Mouse (Mus musculus) bone marrow macrophage, adult 2 months (primary cell): Measurements from ENCODE around the gene Hes2.

Experiments
- CTCF ChIP-seq: IDR thresholded peaks from 2 replicates; pipeline ENCODE4 v1.5.1; 2012; ENCODE audit warnings: low read depth, mild to moderate bottlenecking, low read length, moderate library complexity
- POLR2A ChIP-seq: IDR thresholded peaks from 2 replicates; pipeline ENCODE4 v1.6.1; 2012; ENCODE audit warnings: mild to moderate bottlenecking, low read depth, low read length, borderline replicate concordance

DNA sequence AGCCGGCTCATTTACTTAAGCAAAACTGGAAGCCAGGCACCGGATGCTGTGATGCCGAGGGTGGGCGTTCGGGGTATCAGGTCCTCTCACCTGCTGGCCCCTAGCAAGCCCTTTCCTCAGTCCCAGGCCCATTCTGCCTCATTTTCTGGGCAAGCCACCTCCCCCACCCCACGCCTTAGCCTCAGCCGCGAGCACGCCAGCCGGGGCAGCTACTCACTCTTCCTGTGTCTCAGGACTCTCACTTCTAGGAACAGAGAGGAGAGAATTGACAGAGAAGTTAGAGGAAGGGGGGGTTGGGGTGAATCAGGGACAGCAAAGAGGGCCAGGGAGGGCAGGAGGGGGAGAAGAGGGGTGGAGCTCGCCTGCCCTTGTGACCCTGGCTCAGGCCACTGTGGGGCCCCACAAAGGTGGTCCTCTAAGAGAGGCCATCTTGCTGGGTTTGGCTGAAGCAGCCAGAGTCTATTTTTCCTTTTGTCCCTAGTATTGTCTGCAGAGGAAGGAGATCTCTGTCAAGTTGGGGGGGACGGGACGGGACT is 29.2 kb upstream of the Hes2 start:
- TF ChIP-seq CTCF (no peak), POLR2A (no peak)
